Mouse (Mus musculus): ENCODE measurements around the gene Smpd1.

The Smpd1 gene

GRCm38 (mm10) chr7:105563367-105563766 is 9.2 kb downstream of the Smpd1 start:
- DNase-seq (ENCODE audit: low spot score): no peak

GRCm38 (mm10) chr7:105565071-105565836 is 11.1 kb downstream of the Smpd1 start:
- DNase-seq (ENCODE audit: low spot score): no peak

GRCm38 (mm10) chr7:105568583-105568982 is 14.4 kb downstream of the Smpd1 start:
- no peak for DNase-seq (ENCODE audit: low spot score)

- no peak for DNase-seq (ENCODE audit: low spot score)
Measured at GRCm38 (mm10) chr7:105568988-105569471, 14.9 kb downstream of the Smpd1 start.

GRCm38 (mm10) chr7:105569512-105570496 is 15.6 kb downstream of the Smpd1 start:
- DNase-seq (ENCODE audit: low spot score): no peak

GRCm38 (mm10) chr7:105570756-105571155 is 16.6 kb downstream of the Smpd1 start:
- no peak for DNase-seq (ENCODE audit: low spot score)

- no peak for DNase-seq (ENCODE audit: low spot score)
Measured at GRCm38 (mm10) chr7:105572949-105573348, 18.8 kb downstream of the Smpd1 start.

- DNase-seq (ENCODE audit: low spot score): no peak
Measured at GRCm38 (mm10) chr7:105574537-105574936, 20.4 kb downstream of the Smpd1 start.

- DNase-seq (ENCODE audit: low spot score): no peak
Measured at GRCm38 (mm10) chr7:105576166-105576748, 22.1 kb downstream of the Smpd1 start.

GRCm38 (mm10) chr7:105577377-105577871 is 23.3 kb downstream of the Smpd1 start:
- no peak for DNase-seq (ENCODE audit: low spot score)

GRCm38 (mm10) chr7:105578481-105578880 is 24.3 kb downstream of the Smpd1 start:
- DNase-seq (ENCODE audit: low spot score): no peak

GRCm38 (mm10) chr7:105580627-105581089 is 26.5 kb downstream of the Smpd1 start:
- DNase-seq (ENCODE audit: low spot score): no peak

- DNase-seq (ENCODE audit: low spot score): peak; percentile 7
Measured at GRCm38 (mm10) chr7:105581094-105581703, 27.0 kb downstream of the Smpd1 start, which contains the start of gene Apbb1. TSS of gene Apbb1 (minus strand) at chr7:105581653.

- no peak for DNase-seq (ENCODE audit: low spot score)
Measured at GRCm38 (mm10) chr7:105581959-105582358, 27.8 kb downstream of the Smpd1 start.

- no peak for DNase-seq (ENCODE audit: low spot score)
Measured at GRCm38 (mm10) chr7:105588325-105588912, 34.3 kb downstream of the Smpd1 start.

GRCm38 (mm10) chr7:105590097-105590496 is 35.9 kb downstream of the Smpd1 start:
- no peak for DNase-seq (ENCODE audit: low spot score)

- no peak for DNase-seq (ENCODE audit: low spot score)
Measured at GRCm38 (mm10) chr7:105602860-105603623, 48.9 kb downstream of the Smpd1 start.
